8 mouse cellular contexts compared by ENCODE assay signal in the genomic region with DNA sequence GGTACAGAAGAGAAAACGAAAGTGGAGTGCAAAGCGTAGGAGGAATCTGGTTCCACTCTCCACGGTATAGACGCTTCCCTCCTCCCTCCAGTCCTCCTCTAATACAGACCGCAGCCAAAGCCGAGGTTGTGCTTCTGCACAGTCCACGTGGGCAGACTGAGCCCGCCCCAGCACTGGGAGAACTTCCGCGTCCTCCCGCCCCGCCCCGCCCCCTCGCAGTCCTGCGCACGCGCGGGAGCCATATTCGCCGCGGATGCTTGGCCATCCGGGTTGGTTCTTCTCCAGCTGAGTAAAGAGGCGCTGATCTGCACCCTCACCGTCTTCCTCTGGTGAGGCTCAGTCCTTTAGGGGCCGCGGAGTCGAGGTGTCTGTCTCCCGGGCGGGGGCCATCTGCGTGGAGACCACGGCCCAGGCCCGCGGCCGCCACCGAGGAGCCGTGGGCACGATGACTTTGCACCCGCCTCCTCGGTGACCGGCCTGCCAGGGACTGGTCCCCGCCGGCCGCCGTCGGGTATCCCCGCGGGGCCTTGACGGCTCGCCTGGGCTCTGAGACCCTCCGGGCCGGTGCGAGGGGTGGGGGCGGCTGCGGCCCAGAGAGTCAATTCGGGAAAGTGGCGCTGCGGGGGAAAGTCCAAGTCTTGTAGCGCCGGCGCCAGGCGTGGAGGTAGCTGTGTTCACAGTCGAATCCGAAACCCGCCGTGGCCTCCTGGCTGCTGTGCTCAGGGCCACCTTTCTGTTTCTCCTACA. TPM values are rescaled to one million over a fixed set of nuclear protein-coding genes. Genes with fewer than 3 reads are reported as not detected.
DNase-seq lines count a peak whose midpoint lies in the region; ATAC-seq and TF ChIP-seq lines count a peak whose summit lies in the region.

Gene Psma4 (plus strand): TSS at position 216 of the 747 bp plus-strand sequence.
Gene AY074887 (minus strand): TSS at position 424 of the 747 bp plus-strand sequence.

- peak; percentile 96 for DNase-seq in MEL (ENCODE audit: low read depth, low spot score)
- DNase-seq in cerebellum, adult 2 months: peak; percentile 90 to 91
- DNase-seq in forebrain, postnatal 0 days: peak; percentile 96
- peak; percentile 95 for DNase-seq in heart, postnatal 4 days
- DNase-seq in layer of hippocampus, adult 8-10 months (ENCODE audit: low spot score in 2 of 2): peak; percentile 77 to 80
- peak; percentile 86 for DNase-seq in ovary, adult 18-20 months (ENCODE audit: low spot score)
- DNase-seq in thymus, postnatal 0 days (ENCODE audit: low spot score): peak; percentile 93

- H3K27ac ChIP-seq in MEL (ENCODE audit: control insufficient read depth, low read depth, low read length): peak within 1 kb of the TSS; percentile 68
- peak within 1 kb of the TSS; percentile 47; the same call in 1 of the 2 replicates for H3K27ac ChIP-seq in cerebellum, adult 2 months (ENCODE audit: insufficient read depth, low read length)
- peak within 1 kb of the TSS; percentile 93 for H3K27ac ChIP-seq in forebrain, postnatal 0 days (ENCODE audit: low read depth, low read length)
- H3K27ac ChIP-seq in lung, embryonic 15.5 days: peak within 1 kb of the TSS; percentile 92

- peaks cover 0 to 8% of the 10 kb centered on the region in 2 experiments; a peak in 2 of 4 replicates for H3K27me3 ChIP-seq in MEL (ENCODE audit: control insufficient read depth in 1 of 2, insufficient read depth in 2 of 2, low read length in 2 of 2)
- H3K27me3 ChIP-seq in cerebellum, adult 2 months (ENCODE audit: control insufficient read depth, insufficient read depth, low read length): no peaks in the 10 kb centered on the region
- H3K27me3 ChIP-seq in forebrain, postnatal 0 days (ENCODE audit: insufficient read depth, low read length): no peaks in the 10 kb centered on the region
- H3K27me3 ChIP-seq in lung, embryonic 15.5 days: no peaks in the 10 kb centered on the region

- TF ChIP-seq POLR2A in MEL (IDR thresholded peaks at IDR 0.05; ENCODE audit: control insufficient read depth in 1 of 2, insufficient read depth in 1 of 2, low read depth in 1 of 2, low read length in 2 of 2, poor library complexity in 1 of 2): peak; percentile 86 to 91
- peak; percentile 88 for TF ChIP-seq POLR2A in cerebellum, adult 2 months (IDR thresholded peaks at IDR 0.05; ENCODE audit: borderline replicate concordance, insufficient read depth, low read length)

- no peak for TF ChIP-seq RAD21 in MEL (IDR thresholded peaks at IDR 0.05; ENCODE audit: low read depth, low read length)

- H3K9me3 ChIP-seq in MEL (replicated peaks; ENCODE audit: insufficient read depth, low read length): no peaks in the 10 kb centered on the region
- H3K9me3 ChIP-seq in forebrain, postnatal 0 days (ENCODE audit: low read length): no peaks in the 10 kb centered on the region
- H3K9me3 ChIP-seq in lung, embryonic 15.5 days: no peaks in the 10 kb centered on the region

- peak within 1 kb of the TSS; percentile 89 to 95 for H3K4me3 ChIP-seq in MEL (ENCODE audit: control insufficient read depth in 1 of 2, insufficient read depth in 1 of 2, low read depth in 2 of 2, low read length in 2 of 2)
- H3K4me3 ChIP-seq in cerebellum, adult 2 months (replicated peaks; ENCODE audit: insufficient read depth, low read depth, low read length): peak within 1 kb of the TSS; percentile 74
- peak within 1 kb of the TSS; percentile 88 for H3K4me3 ChIP-seq in forebrain, postnatal 0 days (ENCODE audit: low read depth, low read length)
- peak within 1 kb of the TSS; percentile 96 for H3K4me3 ChIP-seq in lung, embryonic 15.5 days

- peak within 1 kb of the TSS; percentile 66 for H3K4me2 ChIP-seq in forebrain, postnatal 0 days (ENCODE audit: low read depth)
- peak within 1 kb of the TSS; percentile 60 for H3K4me2 ChIP-seq in lung, embryonic 15.5 days

- no peak; a peak in 1 of 4 replicates for TF ChIP-seq EP300 in MEL (IDR thresholded peaks at IDR 0.05; ENCODE audit: low read depth in 1 of 2, low read length in 2 of 2)

- WGBS in cerebellum, adult 2 months: under 1% methylated on average over 65 of the region's 65 CpGs
- WGBS in forebrain, postnatal 0 days: 2% methylated on average over 60 of the region's 65 CpGs
- under 1% methylated on average over 65 of the region's 65 CpGs for WGBS in lung, embryonic 15.5 days

- no peak for TF ChIP-seq CTCF in MEL (IDR thresholded peaks at IDR 0.05 in 2 of 3, conservative IDR thresholded peaks at IDR 0.05 in 1 of 3; ENCODE audit: control insufficient read depth in 1 of 3, insufficient read depth in 1 of 3, low read depth in 2 of 3, low read length in 3 of 3, poor library complexity in 1 of 3, severe bottlenecking in 1 of 3)
- TF ChIP-seq CTCF in cerebellum, adult 2 months (IDR thresholded peaks at IDR 0.05; ENCODE audit: borderline replicate concordance, insufficient read depth, low read depth, low read length): no peak
- TF ChIP-seq CTCF in forebrain, postnatal 0 days (IDR thresholded peaks at IDR 0.05; ENCODE audit: low read depth): peak; percentile 4; the same call in 1 of the 2 replicates

- peak; percentile 99 for ATAC-seq in forebrain, postnatal 0 days
- peak; percentile 100 for ATAC-seq in lung, embryonic 15.5 days (ENCODE audit: borderline replicate concordance, extremely low read depth, low FRiP score, low TSS enrichment)

- H3K36me3 ChIP-seq in MEL (ENCODE audit: control insufficient read depth in 1 of 2, insufficient read depth in 2 of 2, low read length in 2 of 2): peaks cover 10 to 44% of the 10 kb centered on the region in 2 experiments
- peaks cover 29% of the 10 kb centered on the region for H3K36me3 ChIP-seq in forebrain, postnatal 0 days (ENCODE audit: insufficient read depth)
- H3K36me3 ChIP-seq in lung, embryonic 15.5 days: peaks cover 23% of the 10 kb centered on the region

- H3K4me1 ChIP-seq in MEL (ENCODE audit: control insufficient read depth in 1 of 2, insufficient read depth in 2 of 2, low read length in 2 of 2): peaks cover 4 to 33% of the 10 kb centered on the region in 2 experiments; a peak in 3 of 4 replicates
- H3K4me1 ChIP-seq in cerebellum, adult 2 months (ENCODE audit: control insufficient read depth, insufficient read depth, low read length): no peaks in the 10 kb centered on the region; the same call in 1 of the 2 replicates
- peaks cover 8% of the 10 kb centered on the region for H3K4me1 ChIP-seq in forebrain, postnatal 0 days (ENCODE audit: insufficient read depth)
- peaks cover 6% of the 10 kb centered on the region for H3K4me1 ChIP-seq in lung, embryonic 15.5 days

- H3K79me2 ChIP-seq in MEL (ENCODE audit: control insufficient read depth, insufficient read depth, low read length, poor library complexity): peaks cover 27% of the 10 kb centered on the region

- H3K9ac ChIP-seq in MEL (ENCODE audit: control insufficient read depth, low read depth, low read length, poor library complexity, severe bottlenecking): peak within 1 kb of the TSS; percentile 93
- peak within 1 kb of the TSS; percentile 86 for H3K9ac ChIP-seq in forebrain, postnatal 0 days
- H3K9ac ChIP-seq in lung, embryonic 15.5 days: peak within 1 kb of the TSS; percentile 92

TF ChIP-seq in MEL, 35 proteins besides CTCF, POLR2A, EP300 and RAD21 (continues in another document):
- peak; percentile 54; the same call in 1 of the 2 replicates for TF ChIP-seq POLR2AphosphoS2 (IDR thresholded peaks at IDR 0.05; ENCODE audit: low read length)
- TF ChIP-seq ETS1 (IDR thresholded peaks at IDR 0.05; ENCODE audit: low read depth, low read length): peak; percentile 65
- TF ChIP-seq JUND (IDR thresholded peaks at IDR 0.05; ENCODE audit: low read depth, low read length): no peak
- TF ChIP-seq MAFK (IDR thresholded peaks at IDR 0.05; ENCODE audit: borderline replicate concordance, low read depth, low read length): no peak
- TF ChIP-seq NRF1 (IDR thresholded peaks at IDR 0.05; ENCODE audit: insufficient read depth, low read depth, low read length, poor library complexity, severe bottlenecking): peak; percentile 96
- TF ChIP-seq TCF12 (IDR thresholded peaks at IDR 0.05; ENCODE audit: low read depth, low read length): no peak
- TF ChIP-seq MEF2A (IDR thresholded peaks at IDR 0.05; ENCODE audit: extremely low read depth, insufficient replicate concordance, low read depth, low read length, poor library complexity, severe bottlenecking): no peak
- no peak for TF ChIP-seq CHD1 (IDR thresholded peaks at IDR 0.05; ENCODE audit: low read depth, low read length)
- TF ChIP-seq ELF1 (IDR thresholded peaks at IDR 0.05; ENCODE audit: low read depth, low read length): peak; percentile 94
- TF ChIP-seq BHLHE40 (IDR thresholded peaks at IDR 0.05; ENCODE audit: borderline replicate concordance, low read depth, low read length): no peak
- TF ChIP-seq E2F4 (IDR thresholded peaks at IDR 0.05; ENCODE audit: borderline replicate concordance, low read depth, low read length): no peak
- TF ChIP-seq ZKSCAN1 (IDR thresholded peaks at IDR 0.05; ENCODE audit: low read depth, low read length): no peak
- TF ChIP-seq CHD2 (IDR thresholded peaks at IDR 0.05; ENCODE audit: low read length): no peak
- TF ChIP-seq GATA1 (IDR thresholded peaks at IDR 0.05; ENCODE audit: low read depth, low read length): no peak

RNA-seq across cellular contexts. Expression of gene Psma4, which starts in this region (rescaled TPM):
- 319 and 353 TPM in 2 replicates for total RNA-seq in MEL (2012; rRNA removed)
- polyA plus RNA-seq in MEL (2012; ENCODE audit: insufficient read depth in 1 of 2, insufficient read length in 2 of 2, low read depth in 1 of 2, low replicate concordance in 2 of 2, missing spikeins in 1 of 2): 100 to 1,000 TPM; 310 to 764 TPM
- polyA plus RNA-seq in cerebellum, adult 2 months (2012; rRNA removed): 148 and 156 TPM in 2 replicates
- total RNA-seq in forebrain, postnatal 0 days (2014; rRNA removed): 424 and 505 TPM in 2 replicates
- 289 and 317 TPM in 2 replicates for polyA plus RNA-seq in forebrain, postnatal 0 days (2015; fragmentation: Nextera tagmentation; extraction: Ambion mirVana)
- 100 to 1,000 TPM; 158 to 161 TPM for total RNA-seq in heart, postnatal 4 days (2021)
- total RNA-seq in layer of hippocampus, adult 8-10 months (2022): 100 to 1,000 TPM; 114 to 128 (median 122) TPM
- polyA plus RNA-seq in lung, embryonic 15.5 days (2015; fragmentation: Nextera tagmentation; extraction: Ambion mirVana): 284 and 288 TPM in 2 replicates
- polyA plus RNA-seq in thymus, postnatal 0 days (2015; fragmentation: Nextera tagmentation; extraction: Ambion mirVana): 335 and 346 TPM in 2 replicates

RNA-seq across cellular contexts. Expression of gene AY074887, which starts in this region (rescaled TPM):
- not detected in 2 replicates for total RNA-seq in MEL (2012; rRNA removed)
- under 1 TPM in 1 of 2 experiments, not detected in 1; 0.32 TPM for polyA plus RNA-seq in MEL (2012; ENCODE audit: insufficient read depth in 1 of 2, insufficient read length in 2 of 2, low read depth in 1 of 2, low replicate concordance in 2 of 2, missing spikeins in 1 of 2)
- not detected in 2 replicates for polyA plus RNA-seq in cerebellum, adult 2 months (2012; rRNA removed)
- total RNA-seq in forebrain, postnatal 0 days (2014; rRNA removed): not detected in 2 replicates
- 0.52 and 0.76 TPM in 2 replicates for polyA plus RNA-seq in forebrain, postnatal 0 days (2015; fragmentation: Nextera tagmentation; extraction: Ambion mirVana)
- total RNA-seq in heart, postnatal 4 days (2021): not detected
- total RNA-seq in layer of hippocampus, adult 8-10 months (2022): under 1 TPM in 1 of 4 experiments, not detected in 3; 0.52 TPM
- 0.65 and 1.3 TPM in 2 replicates for polyA plus RNA-seq in lung, embryonic 15.5 days (2015; fragmentation: Nextera tagmentation; extraction: Ambion mirVana)
- 0.57 and 1.1 TPM in 2 replicates for polyA plus RNA-seq in thymus, postnatal 0 days (2015; fragmentation: Nextera tagmentation; extraction: Ambion mirVana)

Comparison
In these comparisons a context has a peak if more than half of its experiments do, and no peak if none do; other contexts are left out.
1. Peak in every context shown above with its lines: DNase-seq, ATAC-seq, H3K4me3 ChIP-seq and H3K27ac ChIP-seq.